27 mouse cellular contexts compared by ENCODE assay signal in the genomic region with DNA sequence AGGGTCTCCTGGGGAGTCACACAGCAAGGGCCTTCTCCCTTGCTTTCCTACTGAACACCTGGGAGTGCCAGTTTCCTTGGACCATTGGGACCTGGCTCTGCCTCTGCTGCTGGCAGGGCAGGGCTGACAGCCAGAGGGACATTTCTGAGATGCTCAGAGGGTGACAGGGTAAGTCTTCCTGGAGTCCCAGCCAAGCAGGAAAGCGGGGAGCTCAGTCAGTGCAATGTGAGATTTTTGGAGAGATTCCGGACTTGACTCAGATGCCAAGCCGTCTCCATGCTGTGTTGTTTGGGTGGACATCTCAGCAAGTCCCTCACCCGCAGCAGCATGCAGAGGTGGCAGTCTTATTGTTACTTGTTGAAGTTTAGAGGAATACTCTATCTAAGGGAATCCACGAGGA. TPM values are rescaled to one million over a fixed set of nuclear protein-coding genes. Genes with fewer than 3 reads are reported as not detected.
A peak's percentile ranks its signal among the peaks of the same experiment; 100 is the strongest.
DNase-seq lines count a peak whose midpoint lies in the region; ATAC-seq and TF ChIP-seq lines count a peak whose summit lies in the region.
"Had no signal": no experiment of that assay in that cellular context is flagged by ENCODE, and none has a peak within 500 bp of the region (broad histone marks: within the 10 kb centered on the region; RNA-seq: fewer than 3 reads in every experiment).

No protein-coding gene starts in this region.

- H3K27me3 ChIP-seq in midbrain, embryonic 11.5 days (ENCODE audit: control insufficient read depth, insufficient read depth, low read length), result peaks cover 2% of the 10 kb centered on the region; the same call in 1 of the 2 replicates
- no peaks in the 10 kb centered on the region for H3K27me3 ChIP-seq in midbrain, embryonic 15.5 days (replicated peaks)
- H3K27me3 ChIP-seq in intestine, postnatal 0 days (replicated peaks; ENCODE audit: control insufficient read depth, insufficient read depth, low read length), result no peaks in the 10 kb centered on the region
- H3K27me3 ChIP-seq: hindbrain, embryonic 15.5 days had no signal

- no peaks in the 10 kb centered on the region for H3K9me3 ChIP-seq in midbrain, embryonic 11.5 days (ENCODE audit: control insufficient read depth, low read length)
- no peaks in the 10 kb centered on the region for H3K9me3 ChIP-seq in midbrain, embryonic 15.5 days
- H3K9me3 ChIP-seq in intestine, postnatal 0 days (ENCODE audit: control insufficient read depth), result no peaks in the 10 kb centered on the region
- H3K9me3 ChIP-seq: embryonic facial prominence, embryonic 13.5 days; heart, embryonic 13.5 days; hindbrain, embryonic 15.5 days; liver, embryonic 12.5 days; neural tube, embryonic 13.5 days had no signal

- H3K4me3 ChIP-seq in left cerebral cortex, adult 2 months, result no peak overlapping the region
- H3K4me3 ChIP-seq in midbrain, embryonic 11.5 days (ENCODE audit: low read depth, low read length), result no peak overlapping the region
- no peak overlapping the region for H3K4me3 ChIP-seq in midbrain, embryonic 15.5 days
- no peak overlapping the region; the same call in 1 of the 2 replicates for H3K4me3 ChIP-seq in intestine, postnatal 0 days (ENCODE audit: low read depth, low read length)
- H3K4me3 ChIP-seq: embryonic facial prominence, embryonic 13.5 days; heart, embryonic 13.5 days; hindbrain, embryonic 10.5 days; hindbrain, embryonic 15.5 days; liver, embryonic 12.5 days; neural tube, embryonic 13.5 days had no signal

- ATAC-seq in midbrain, embryonic 11.5 days (ENCODE audit: low FRiP score), result no peak
- ATAC-seq in midbrain, embryonic 15.5 days (replicated peaks), result no peak
- ATAC-seq in intestine, postnatal 0 days, result no peak
- ATAC-seq in erythroid progenitor cell, adult 5-6 weeks (replicated peaks; ENCODE audit: low FRiP score, poor library complexity, severe bottlenecking), result no peak
- ATAC-seq: forebrain, embryonic 16.5 days; inflammation-experienced regulatory T-cells, adult 6 months; liver, embryonic 12.5 days; liver, postnatal 0 days; midbrain, embryonic 16.5 days had no signal

- peak overlapping the region; percentile 47; the same call in 1 of the 2 replicates for H3K27ac ChIP-seq in left cerebral cortex, adult 2 months
- no peak overlapping the region for H3K27ac ChIP-seq in midbrain, embryonic 11.5 days (ENCODE audit: low read depth, low read length)
- no peak overlapping the region for H3K27ac ChIP-seq in midbrain, embryonic 15.5 days
- peak overlapping the region; percentile 77 for H3K27ac ChIP-seq in intestine, postnatal 0 days (ENCODE audit: low read depth, low read length)
- H3K27ac ChIP-seq: embryonic facial prominence, embryonic 13.5 days; heart, embryonic 13.5 days; hindbrain, embryonic 10.5 days; hindbrain, embryonic 15.5 days; kidney, postnatal 0 days; liver, embryonic 12.5 days; neural tube, embryonic 13.5 days had no signal

- no peak for TF ChIP-seq CTCF in left cerebral cortex, adult 2 months (IDR thresholded peaks at IDR 0.05)
- no peak for TF ChIP-seq CTCF in intestine, postnatal 0 days (IDR thresholded peaks at IDR 0.05; ENCODE audit: low read depth)

- intact Hi-C loops in left cerebral cortex, adult 2 months (cut with DNase I), result no loop called here

- peak; percentile 56 for DNase-seq in gastrocnemius, postnatal 25 days
- no peak for DNase-seq in gastrocnemius, postnatal 4 days (ENCODE audit: low spot score in 2 of 2)
- no peak for DNase-seq in left cerebral cortex, adult 2 months (ENCODE audit: extremely low spot score in 1 of 2, low spot score in 2 of 2)
- DNase-seq in left cerebral cortex, adult 8-10 months (ENCODE audit: low spot score in 2 of 2), result no peak
- DNase-seq in midbrain, embryonic 11.5 days (ENCODE audit: low spot score, missing footprints), result peak; percentile 56
- DNase-seq: adrenal gland, postnatal 25 days; cerebellum, adult 18-20 months; cerebellum, postnatal 10 days; heart, postnatal 14 days; liver, postnatal 0 days; right cerebral cortex, postnatal 4 days; thymus, postnatal 4 days had no signal

- H3K9ac ChIP-seq in midbrain, embryonic 11.5 days (ENCODE audit: low read length), result no peak overlapping the region
- H3K9ac ChIP-seq in midbrain, embryonic 15.5 days, result no peak overlapping the region
- H3K9ac ChIP-seq in intestine, postnatal 0 days (ENCODE audit: low read depth, low read length), result no peak overlapping the region
- H3K9ac ChIP-seq: embryonic facial prominence, embryonic 13.5 days; heart, embryonic 13.5 days; hindbrain, embryonic 15.5 days; liver, embryonic 12.5 days; liver, postnatal 0 days; neural tube, embryonic 13.5 days had no signal

- H3K4me1 ChIP-seq in midbrain, embryonic 11.5 days (ENCODE audit: control insufficient read depth, insufficient read depth, low read length), result peaks cover 28% of the 10 kb centered on the region
- peaks cover 35% of the 10 kb centered on the region for H3K4me1 ChIP-seq in midbrain, embryonic 15.5 days
- peaks cover 16% of the 10 kb centered on the region for H3K4me1 ChIP-seq in intestine, postnatal 0 days (replicated peaks; ENCODE audit: control insufficient read depth, insufficient read depth, low read length)

- H3K36me3 ChIP-seq in midbrain, embryonic 11.5 days (ENCODE audit: control insufficient read depth, insufficient read depth, low read length), result no peaks in the 10 kb centered on the region
- H3K36me3 ChIP-seq in midbrain, embryonic 15.5 days (replicated peaks), result no peaks in the 10 kb centered on the region
- H3K36me3 ChIP-seq in intestine, postnatal 0 days (ENCODE audit: control insufficient read depth, insufficient read depth), result no peaks in the 10 kb centered on the region
- H3K36me3 ChIP-seq: embryonic facial prominence, embryonic 13.5 days; heart, embryonic 13.5 days; hindbrain, embryonic 10.5 days; hindbrain, embryonic 15.5 days; liver, embryonic 12.5 days; neural tube, embryonic 13.5 days had no signal

- H3K4me2 ChIP-seq in midbrain, embryonic 11.5 days, result no peak overlapping the region
- no peak overlapping the region for H3K4me2 ChIP-seq in midbrain, embryonic 15.5 days
- peak overlapping the region; percentile 38 for H3K4me2 ChIP-seq in intestine, postnatal 0 days (replicated peaks; ENCODE audit: low read depth)
- H3K4me2 ChIP-seq: embryonic facial prominence, embryonic 13.5 days; heart, embryonic 13.5 days; hindbrain, embryonic 15.5 days; liver, embryonic 12.5 days; neural tube, embryonic 13.5 days had no signal

- WGBS in midbrain, embryonic 11.5 days, result 81% methylated on average over 5 of the region's 5 CpGs
- WGBS in midbrain, embryonic 15.5 days, result 91% methylated on average over 5 of the region's 5 CpGs
- WGBS in intestine, postnatal 0 days, result 83% methylated on average over 5 of the region's 5 CpGs

RNA-seq across cellular contexts. Expression of a gene that starts 13.3 kb away (rescaled TPM):
- 1 to 10 TPM; 4.2 to 5.5 TPM for total RNA-seq in gastrocnemius, postnatal 25 days (2021)
- total RNA-seq in gastrocnemius, postnatal 4 days (2021), result 10 to 100 TPM in 1 of 2 experiments, 1 to 10 TPM in 1; 8.1 to 10.5 TPM
- 1,000 to 10,000 TPM; 1,332 to 1,386 TPM for total RNA-seq in left cerebral cortex, adult 2 months (2021)
- total RNA-seq in left cerebral cortex, adult 8-10 months (2022), result 1,000 to 10,000 TPM in 2 of 4 experiments, 100 to 1,000 TPM in 2; 966 to 1,102 (median 1,006) TPM
- 6.0 and 6.1 TPM in 2 replicates for polyA plus RNA-seq in midbrain, embryonic 11.5 days (2014; fragmentation: Nextera tagmentation; extraction: Ambion mirVana)
- polyA plus RNA-seq in midbrain, embryonic 15.5 days (2015; fragmentation: Nextera tagmentation; extraction: Ambion mirVana), result 14.8 and 15.7 TPM in 2 replicates
- polyA plus RNA-seq in intestine, postnatal 0 days (2015; fragmentation: Nextera tagmentation; extraction: Ambion mirVana), result 10.9 and 12.2 TPM in 2 replicates
- 0.42 TPM in 1 of 2 replicates, not detected in the other for total RNA-seq in erythroid progenitor cell, adult 5-6 weeks (2015; ENCODE audit: low replicate concordance)
- total RNA-seq in erythroid progenitor cell, adult 5-6 weeks (2017; ENCODE audit: low replicate concordance), result 0.30 TPM in 1 of 2 replicates, not detected in the other
- total RNA-seq: common myeloid progenitor, adult 5-6 weeks; MEL had no signal

RNA-seq across cellular contexts. Expression of a gene that starts 33.0 kb away (rescaled TPM):
- 10 to 100 TPM; 41.5 to 43.0 TPM for total RNA-seq in gastrocnemius, postnatal 25 days (2021)
- total RNA-seq in gastrocnemius, postnatal 4 days (2021), result 10 to 100 TPM; 30.1 to 33.2 TPM
- total RNA-seq in left cerebral cortex, adult 2 months (2021), result 10 to 100 TPM; 63.0 to 65.1 TPM
- 10 to 100 TPM; 51.6 to 54.5 (median 52.7) TPM for total RNA-seq in left cerebral cortex, adult 8-10 months (2022)
- polyA plus RNA-seq in midbrain, embryonic 11.5 days (2014; fragmentation: Nextera tagmentation; extraction: Ambion mirVana), result 17.9 and 18.5 TPM in 2 replicates
- 18.5 and 21.5 TPM in 2 replicates for polyA plus RNA-seq in midbrain, embryonic 15.5 days (2015; fragmentation: Nextera tagmentation; extraction: Ambion mirVana)
- polyA plus RNA-seq in intestine, postnatal 0 days (2015; fragmentation: Nextera tagmentation; extraction: Ambion mirVana), result 34.7 and 35.0 TPM in 2 replicates
- total RNA-seq in erythroid progenitor cell, adult 5-6 weeks (2015; ENCODE audit: low replicate concordance), result 2.9 and 3.2 TPM in 2 replicates
- total RNA-seq in erythroid progenitor cell, adult 5-6 weeks (2017; ENCODE audit: low replicate concordance), result 3.7 and 5.0 TPM in 2 replicates

Comparison
In these comparisons a context has a peak if more than half of its experiments do, and no peak if none do; other contexts are left out.
1. DNase-seq: peak in gastrocnemius, postnatal 25 days (single experiment) and midbrain, embryonic 11.5 days (single experiment); none in gastrocnemius, postnatal 4 days (0 of 2), left cerebral cortex, adult 2 months (0 of 2) and left cerebral cortex, adult 8-10 months (0 of 2).
2. H3K27ac ChIP-seq: peak in left cerebral cortex, adult 2 months (single experiment) and intestine, postnatal 0 days (single experiment); none in midbrain, embryonic 11.5 days (single experiment) and midbrain, embryonic 15.5 days (single experiment).
3. RNA of a gene that starts 13.3 kb away (total RNA-seq): 1,332 to 1,386 TPM in left cerebral cortex, adult 2 months and 966 to 1,102 TPM in left cerebral cortex, adult 8-10 months; 8.1 to 10.5 TPM in gastrocnemius, postnatal 4 days, 4.2 to 5.5 TPM in gastrocnemius, postnatal 25 days and 0.30 to 0.42 TPM in erythroid progenitor cell, adult 5-6 weeks; every median in the first group is over 10 times any median in the second.
4. RNA of a gene that starts 33.0 kb away (total RNA-seq): 63.0 to 65.1 TPM in left cerebral cortex, adult 2 months, 51.6 to 54.5 TPM in left cerebral cortex, adult 8-10 months, 41.5 to 43.0 TPM in gastrocnemius, postnatal 25 days and 30.1 to 33.2 TPM in gastrocnemius, postnatal 4 days; 2.9 to 5.0 TPM in erythroid progenitor cell, adult 5-6 weeks; every median in the first group is over 4 times any median in the second.